Comparison of ENCODE assay signal across 27 mouse cellular contexts in the genomic region with DNA sequence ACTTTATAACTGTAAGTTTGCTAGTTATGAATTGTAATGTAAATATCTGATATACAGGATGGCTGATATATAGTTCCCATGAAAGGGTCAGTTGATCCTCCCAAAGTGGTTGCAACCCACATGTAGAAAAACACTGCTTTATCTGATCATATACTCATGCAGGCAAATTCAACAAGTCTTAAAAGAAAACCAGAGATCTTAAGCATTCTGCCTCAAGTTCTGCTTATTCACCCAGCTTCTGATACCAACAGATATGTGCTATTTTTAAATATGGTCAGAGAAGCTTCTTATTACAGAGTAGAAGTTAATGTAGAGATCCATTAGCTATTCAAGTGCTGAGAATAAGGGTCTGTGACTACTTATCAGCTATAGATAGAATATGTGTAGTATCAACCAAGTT.
"Had no signal": no experiment of that assay in that cellular context is flagged by ENCODE, and none has a peak within 500 bp of the region (broad histone marks: within the 10 kb centered on the region; RNA-seq: fewer than 3 reads in every experiment).

No protein-coding gene starts in this region.

- H3K36me3 ChIP-seq: heart, embryonic 15.5 days; hindbrain, embryonic 13.5 days; hindbrain, embryonic 15.5 days had no signal

- H3K4me1 ChIP-seq: limb, embryonic 12.5 days had no signal

- ATAC-seq: hindbrain, postnatal 0 days; intestine, embryonic 16.5 days; liver, embryonic 12.5 days had no signal

- DNase-seq: gastrocnemius, adult 2 months; gastrocnemius, postnatal 14 days; gastrocnemius, postnatal 36 days; heart, adult 11 months; heart, adult 2 months; heart, postnatal 14 days; heart, postnatal 36 days; kidney, adult 11 months; kidney, adult 2 months; kidney, adult 9 months; kidney, postnatal 14 days; kidney, postnatal 36 days; layer of hippocampus, adult 9-11 months had no signal

- H3K4me3 ChIP-seq: gastrocnemius, adult 2 months; heart, adult 2 months; heart, embryonic 13.5 days; heart, embryonic 15.5 days; hindbrain, embryonic 13.5 days; hindbrain, embryonic 15.5 days; kidney, embryonic 15.5 days; left cerebral cortex, adult 2 months; limb, embryonic 10.5 days; limb, embryonic 12.5 days; liver, embryonic 12.5 days had no signal

- H3K27me3 ChIP-seq: heart, embryonic 13.5 days; heart, embryonic 15.5 days; hindbrain, embryonic 13.5 days; hindbrain, embryonic 15.5 days; kidney, embryonic 15.5 days; limb, embryonic 12.5 days; liver, embryonic 12.5 days had no signal

- H3K4me2 ChIP-seq: heart, embryonic 11.5 days; heart, embryonic 13.5 days; heart, embryonic 15.5 days; hindbrain, embryonic 13.5 days; hindbrain, embryonic 15.5 days; kidney, embryonic 15.5 days; limb, embryonic 12.5 days; liver, embryonic 12.5 days had no signal

- H3K9ac ChIP-seq: heart, embryonic 13.5 days; heart, embryonic 15.5 days; hindbrain, embryonic 13.5 days; hindbrain, embryonic 15.5 days; kidney, embryonic 15.5 days; limb, embryonic 12.5 days; liver, embryonic 12.5 days; liver, embryonic 14.5 days had no signal

- H3K27ac ChIP-seq: gastrocnemius, adult 2 months; heart, adult 2 months; heart, embryonic 13.5 days; heart, embryonic 15.5 days; hindbrain, embryonic 13.5 days; hindbrain, embryonic 15.5 days; hindbrain, postnatal 0 days; kidney, embryonic 15.5 days; kidney, postnatal 0 days; left cerebral cortex, adult 2 months; limb, embryonic 10.5 days; limb, embryonic 12.5 days; liver, embryonic 12.5 days; liver, embryonic 14.5 days had no signal

- H3K9me3 ChIP-seq: heart, embryonic 13.5 days; heart, embryonic 15.5 days; hindbrain, embryonic 13.5 days; hindbrain, embryonic 15.5 days; kidney, embryonic 15.5 days; limb, embryonic 10.5 days; limb, embryonic 12.5 days; liver, embryonic 12.5 days had no signal
